Mouse (Mus musculus) megakaryocyte, adult 5-6 weeks (primary cell): ENCODE measurements around the gene Rasa1. TPM values are rescaled to one million over a fixed set of nuclear protein-coding genes. Genes with fewer than 3 reads are reported as not detected.
A peak's percentile ranks its signal among the peaks of the same experiment; 100 is the strongest.

ENCODE experiments used
- ATAC-seq: 2 replicates; pipeline ENCODE4 v1.8.0; 2016; ENCODE audit warnings: mild to moderate bottlenecking, inconsistent platforms; ENCODE audit not compliant: poor library complexity, severe bottlenecking
- total RNA-seq, 2 experiments: library from RNA; stranded (forward) in 1 of 2; stranded (reverse) in 1 of 2; fragments of 153-499, 151-499 nt in 1 of 2; fragments of 221-1000, 200-1000 nt in 1 of 2; gene quantifications; 2 replicates each; pipeline versions ENCODE4 v1.2.3 to v1.2.4; 2015 to 2017

The Rasa1 gene
- 67.5 and 93.6 TPM in 2 replicates for total RNA-seq (2015)
- total RNA-seq (2017) = 58.4 and 92.6 TPM in 2 replicates

DNA sequence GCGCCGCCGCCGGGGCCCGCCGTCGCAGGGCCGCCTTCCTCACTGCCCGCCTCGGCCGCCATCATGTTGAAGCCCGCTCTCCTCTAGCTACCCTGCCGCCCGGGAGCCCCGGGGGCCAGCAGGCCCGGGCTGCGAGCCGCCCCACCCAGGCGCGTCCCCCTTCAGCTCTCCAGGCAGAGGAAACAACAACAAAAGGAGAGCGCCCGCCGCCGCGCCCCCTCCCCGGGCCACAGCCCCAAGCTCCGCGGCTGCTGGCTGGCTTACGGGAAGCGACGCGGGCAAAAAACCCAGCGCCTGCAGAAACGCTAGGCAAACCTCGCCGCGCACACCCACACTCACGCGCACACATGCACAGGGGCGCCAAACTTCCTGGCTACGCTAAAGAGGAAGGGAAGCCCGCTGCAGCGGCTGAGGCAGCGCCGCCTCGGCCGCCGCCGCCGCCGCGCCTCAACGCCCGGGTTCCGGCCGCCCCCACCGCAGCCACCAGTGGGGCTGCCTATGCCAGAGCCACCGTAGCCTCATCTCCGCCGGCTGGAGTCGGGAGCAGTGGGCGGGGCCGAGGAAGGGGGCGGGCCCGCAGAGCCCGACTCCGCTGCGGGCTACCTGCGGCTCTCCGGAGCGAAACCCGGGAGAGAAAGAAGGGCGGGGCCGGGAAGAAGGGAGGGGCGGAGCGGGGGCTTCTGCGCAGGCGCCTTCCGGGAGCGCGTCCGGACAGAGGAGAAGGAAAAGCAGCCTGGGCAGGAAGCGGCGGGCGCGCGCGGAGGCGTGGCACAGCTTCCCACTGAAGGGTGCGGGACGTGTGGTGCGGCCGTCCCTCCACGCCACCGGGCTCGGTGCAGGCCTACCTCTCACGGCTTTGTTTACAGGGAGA, at the start of gene Rasa1:
Gene Rasa1, minus strand, starts transcription at position 288 of the 871 bp plus-strand sequence.
- ATAC-seq = peak; percentile 77

DNA sequence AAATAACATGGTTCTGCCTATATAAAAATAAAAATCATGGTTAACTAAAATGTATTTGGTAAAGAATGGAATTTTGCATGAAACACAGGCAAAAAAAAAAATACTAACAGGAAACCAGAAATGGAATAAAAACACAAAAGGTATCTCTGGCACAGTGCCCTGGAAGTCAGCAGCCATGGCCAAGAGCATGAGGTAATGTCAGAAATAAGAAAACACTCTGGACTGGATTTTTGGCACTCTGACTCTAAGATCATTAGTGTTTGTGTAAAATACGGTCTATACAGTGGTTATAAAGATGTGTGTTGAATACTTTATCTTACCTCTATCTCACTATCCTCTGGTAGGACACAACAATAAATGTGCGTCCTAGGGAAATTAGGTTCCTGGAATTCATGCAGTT, 22.6 kb upstream of the Rasa1 start:
- no peak for ATAC-seq

GRCm38 (mm10) chr13:85310968-85311367, 22.0 kb upstream of the Rasa1 start:
- no peak for ATAC-seq

GRCm38 (mm10) chr13:85310483-85310882, 21.6 kb upstream of the Rasa1 start:
- ATAC-seq = no peak

DNA sequence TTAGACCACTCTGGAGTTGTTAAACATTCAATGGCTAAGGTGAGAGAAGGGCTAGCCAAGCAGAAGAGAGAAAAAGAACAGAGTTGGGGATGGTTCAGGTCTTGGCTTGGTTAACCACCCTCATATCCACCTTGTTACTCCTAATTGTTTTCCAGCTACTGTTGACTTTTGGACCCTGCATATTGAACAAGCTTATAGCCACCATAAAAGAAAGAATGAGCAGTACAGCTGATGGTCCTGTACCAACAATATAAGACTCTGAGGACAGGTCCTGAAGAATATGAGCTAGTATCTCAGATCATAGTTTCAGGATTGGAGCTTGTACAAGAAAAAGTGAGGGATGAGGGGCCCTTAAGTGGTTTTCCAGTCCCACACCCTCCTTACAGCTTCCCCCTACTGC, 17.1 kb upstream of the Rasa1 start:
- no peak for ATAC-seq

DNA sequence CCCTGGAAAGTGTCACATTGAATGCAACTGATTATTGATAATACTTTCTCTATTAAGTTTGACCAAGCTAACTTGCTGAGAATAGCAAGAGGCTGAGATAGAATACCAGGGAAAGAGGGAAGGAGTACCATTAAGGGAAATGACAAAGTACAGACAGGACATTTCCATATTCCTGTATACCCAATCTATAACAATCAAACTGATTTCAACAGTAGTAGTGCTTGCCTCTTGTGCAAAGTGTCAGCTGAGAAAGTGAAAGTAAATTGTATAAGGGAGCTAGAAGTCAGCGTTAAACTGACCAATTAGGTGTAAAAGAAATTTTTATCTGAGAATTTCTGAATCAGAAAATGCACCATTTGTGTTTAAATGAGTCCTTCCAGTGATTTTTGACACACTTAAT, 1.7 kb upstream of the Rasa1 start:
- ATAC-seq = no peak

DNA sequence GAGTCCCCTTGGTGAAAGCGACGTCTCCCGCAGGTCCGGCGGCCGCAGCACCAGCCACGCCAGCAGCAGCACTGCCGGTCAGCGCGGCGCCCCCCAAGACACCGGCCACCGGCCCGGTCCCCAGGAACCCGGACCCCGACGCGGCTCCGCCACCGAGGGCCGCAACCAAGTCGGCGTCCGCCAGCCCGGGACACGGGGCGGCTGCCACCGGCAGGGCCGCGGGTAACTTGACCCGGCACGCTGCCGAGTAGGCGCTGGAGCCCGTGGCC, 422 bp downstream of the Rasa1 start:
- no peak for ATAC-seq

- ATAC-seq = peak; percentile 17
Measured at GRCm38 (mm10) chr13:85287876-85288573, 905 bp downstream of the Rasa1 start.

- no peak for ATAC-seq
Measured at GRCm38 (mm10) chr13:85282626-85283025, 6.3 kb downstream of the Rasa1 start.

DNA sequence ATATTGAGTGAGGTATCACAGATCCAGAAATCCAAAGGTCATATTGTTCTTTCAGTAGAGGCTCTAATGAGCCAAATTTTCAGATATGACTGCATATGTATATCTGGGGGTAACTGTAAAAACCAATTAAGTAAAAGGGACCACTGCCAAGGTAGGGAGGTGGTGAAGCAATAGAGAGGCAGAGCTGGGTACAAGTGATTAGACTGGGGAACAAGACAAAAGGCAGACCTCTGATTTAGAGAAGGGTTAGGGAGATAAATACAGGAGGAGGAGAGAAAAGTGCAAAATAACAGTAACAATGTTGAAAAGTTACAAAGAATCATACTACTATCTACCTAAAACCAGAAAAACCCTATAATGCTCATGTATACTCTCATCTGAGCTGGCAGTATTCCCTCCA, 10.0 kb downstream of the Rasa1 start:
- ATAC-seq = no peak

DNA sequence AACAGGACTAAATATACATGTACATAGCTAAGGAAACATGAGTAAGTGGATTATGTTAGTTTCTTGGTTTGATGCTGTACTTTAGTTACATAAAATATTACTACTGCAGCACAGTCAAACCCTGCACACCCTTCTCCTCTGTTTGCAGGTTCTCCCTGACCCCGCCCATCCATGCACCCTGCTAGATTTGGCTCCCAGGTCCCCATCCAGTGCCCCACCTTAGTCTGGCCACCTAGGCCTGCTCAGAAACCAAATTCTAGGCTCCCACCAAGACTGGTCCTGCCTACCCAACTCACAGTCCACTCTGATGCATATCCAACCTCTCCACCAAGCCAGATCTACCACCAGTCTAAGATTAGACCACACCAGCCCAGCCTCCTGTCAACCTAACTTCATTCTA, 14.4 kb downstream of the Rasa1 start:
- no peak; the same call in 1 of the 2 replicates for ATAC-seq

DNA sequence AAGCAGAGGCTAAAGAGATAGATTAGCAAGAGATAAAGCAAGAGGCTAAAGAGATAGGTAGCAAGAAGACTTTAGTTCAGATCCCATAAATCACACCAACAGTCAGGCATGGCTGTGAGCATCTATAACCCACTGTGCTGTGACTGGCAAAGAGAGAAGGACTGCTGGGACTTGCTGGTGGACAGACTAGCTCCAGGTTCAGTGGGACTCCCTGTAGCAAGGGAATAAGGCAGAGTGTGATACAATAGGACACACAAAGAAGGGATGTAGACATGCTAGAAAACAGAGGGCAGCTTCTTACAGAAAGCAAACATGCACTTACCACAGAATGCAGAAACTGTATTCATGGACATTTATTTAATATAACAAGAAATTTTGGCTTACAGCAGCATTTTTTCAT, 15.1 kb downstream of the Rasa1 start:
- no peak for ATAC-seq

GRCm38 (mm10) chr13:85238760-85239159, 50.2 kb downstream of the Rasa1 start:
- ATAC-seq = no peak

DNA sequence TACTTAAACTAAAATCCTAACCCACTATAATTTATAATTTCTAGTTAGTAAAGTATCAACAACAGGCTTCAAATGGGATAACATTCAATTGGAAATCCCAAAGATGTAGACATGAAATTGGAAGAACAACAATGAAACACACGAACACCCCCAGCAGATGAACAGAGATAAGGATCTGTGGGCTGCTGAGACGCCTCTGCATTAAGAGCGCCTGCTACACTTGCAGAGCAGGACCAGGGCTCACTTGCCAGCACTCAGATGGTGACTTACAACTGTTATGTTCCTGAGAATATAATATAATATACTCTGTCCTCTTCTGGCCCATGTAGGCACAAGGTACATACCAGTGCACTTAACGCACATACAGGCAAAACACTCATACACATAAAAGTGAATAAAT, 70.3 kb downstream of the Rasa1 start:
- ATAC-seq = no peak

- no peak for ATAC-seq
Measured at GRCm38 (mm10) chr13:85210353-85210752, 78.6 kb downstream of the Rasa1 start.

GRCm38 (mm10) chr13:85208656-85209055, 80.3 kb downstream of the Rasa1 start:
- ATAC-seq = no peak

DNA sequence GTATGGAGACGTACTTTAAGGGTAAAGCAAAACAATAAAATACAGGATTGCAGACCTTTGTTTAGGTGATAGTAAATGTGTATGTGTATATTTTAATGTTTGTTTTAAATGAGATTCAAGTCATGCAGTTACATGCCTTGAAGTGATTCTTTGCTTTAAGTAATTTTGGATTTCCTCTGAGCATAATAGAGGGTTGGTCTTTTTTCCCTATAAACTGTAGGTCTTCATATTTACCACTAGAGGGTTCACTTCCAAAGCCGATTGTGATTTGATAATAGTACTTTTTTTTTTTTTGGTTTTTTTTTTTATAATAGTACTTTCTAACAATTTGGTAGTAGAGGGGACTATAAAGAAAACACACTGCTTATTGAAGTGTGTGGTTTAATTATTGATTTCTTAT, 81.4 kb downstream of the Rasa1 start:
- ATAC-seq = peak; percentile 64

DNA sequence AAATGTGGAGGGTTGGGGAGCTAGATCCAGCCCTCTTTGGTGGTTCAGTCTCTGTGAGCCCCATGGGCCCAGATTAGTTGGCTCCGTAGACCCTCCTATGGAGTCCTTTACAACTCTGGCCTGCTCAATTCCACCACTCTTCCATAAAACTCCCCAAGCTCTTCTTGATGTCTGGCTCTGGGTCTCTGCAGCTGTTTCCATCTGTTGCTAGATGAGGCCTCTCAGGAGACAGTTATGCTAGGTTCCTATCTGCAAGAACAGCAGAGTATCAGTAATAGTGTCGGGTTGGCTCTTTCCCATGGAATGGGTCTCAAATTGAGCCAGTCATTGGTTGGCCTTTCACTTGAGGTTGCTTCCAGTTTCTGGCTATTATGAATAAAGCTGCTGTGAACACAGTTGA, 97.7 kb downstream of the Rasa1 start:
- no peak for ATAC-seq

DNA sequence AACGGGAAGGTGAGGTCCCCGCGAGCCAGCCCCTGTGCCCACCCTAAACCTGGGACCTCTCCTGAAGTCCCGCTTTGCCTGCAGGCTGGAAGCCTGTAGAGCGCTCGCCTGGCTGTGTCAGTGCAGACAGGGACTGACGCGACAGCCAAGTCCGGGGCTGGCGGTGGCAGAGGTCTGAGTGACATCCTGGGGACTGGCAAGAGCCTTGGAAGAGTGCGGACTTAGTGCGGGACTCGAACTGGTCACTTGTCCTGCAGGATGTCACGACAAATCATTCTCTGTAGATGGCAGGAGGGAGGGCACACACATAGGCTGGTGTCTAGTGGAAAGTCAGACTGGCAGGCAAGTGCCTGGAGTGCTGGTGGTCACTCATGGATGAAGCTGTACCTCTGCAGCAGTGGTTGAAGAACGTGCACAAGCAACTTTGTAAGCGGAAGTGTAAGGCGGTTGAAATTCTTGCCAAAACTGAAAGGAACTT, 99.2 kb downstream of the Rasa1 start:
- ATAC-seq = peak; percentile 66

- ATAC-seq = peak; percentile 94
Measured at GRCm38 (mm10) chr13:85188903-85189643, 99.9 kb downstream of the Rasa1 start, which contains the start of gene Ccnh. Gene Ccnh, plus strand, starts transcription at chr13:85189408.
